Mouse (Mus musculus): ENCODE measurements around the gene Rab11fip4.

Gene Rab11fip4

DNA sequence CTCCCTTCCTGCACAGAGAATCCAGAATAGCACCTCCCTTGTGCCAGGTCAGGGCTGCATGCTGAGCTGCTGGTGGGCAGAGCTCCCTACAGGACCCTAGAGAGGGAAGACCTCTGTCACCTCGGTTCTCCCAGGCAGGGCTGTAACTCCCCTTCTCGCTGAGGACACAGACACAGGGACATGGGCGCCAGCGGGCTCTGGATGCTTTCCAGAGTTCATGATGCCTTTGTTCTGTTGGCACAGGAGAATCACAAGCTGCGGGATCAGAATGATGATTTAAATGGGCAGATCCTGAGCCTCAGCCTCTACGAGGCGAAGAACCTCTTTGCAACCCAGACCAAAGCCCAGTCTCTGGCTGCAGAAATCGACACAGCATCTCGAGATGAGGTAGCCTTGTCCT, 100.5 kb downstream of the Rab11fip4 start:
- in situ Hi-C loops (cut with MboI; ENCODE audit: low pct_unique_long_range_greater_than_20kb in 1 of 2, low sequenced_read_pairs in 2 of 2, unreplicated experiment in 1 of 2), result loop anchor here in 1 of 2 experiments (25.0 kb wide), 1 partner anchor 104 kb away; the partner anchor contains the start of gene Rab11fip4

DNA sequence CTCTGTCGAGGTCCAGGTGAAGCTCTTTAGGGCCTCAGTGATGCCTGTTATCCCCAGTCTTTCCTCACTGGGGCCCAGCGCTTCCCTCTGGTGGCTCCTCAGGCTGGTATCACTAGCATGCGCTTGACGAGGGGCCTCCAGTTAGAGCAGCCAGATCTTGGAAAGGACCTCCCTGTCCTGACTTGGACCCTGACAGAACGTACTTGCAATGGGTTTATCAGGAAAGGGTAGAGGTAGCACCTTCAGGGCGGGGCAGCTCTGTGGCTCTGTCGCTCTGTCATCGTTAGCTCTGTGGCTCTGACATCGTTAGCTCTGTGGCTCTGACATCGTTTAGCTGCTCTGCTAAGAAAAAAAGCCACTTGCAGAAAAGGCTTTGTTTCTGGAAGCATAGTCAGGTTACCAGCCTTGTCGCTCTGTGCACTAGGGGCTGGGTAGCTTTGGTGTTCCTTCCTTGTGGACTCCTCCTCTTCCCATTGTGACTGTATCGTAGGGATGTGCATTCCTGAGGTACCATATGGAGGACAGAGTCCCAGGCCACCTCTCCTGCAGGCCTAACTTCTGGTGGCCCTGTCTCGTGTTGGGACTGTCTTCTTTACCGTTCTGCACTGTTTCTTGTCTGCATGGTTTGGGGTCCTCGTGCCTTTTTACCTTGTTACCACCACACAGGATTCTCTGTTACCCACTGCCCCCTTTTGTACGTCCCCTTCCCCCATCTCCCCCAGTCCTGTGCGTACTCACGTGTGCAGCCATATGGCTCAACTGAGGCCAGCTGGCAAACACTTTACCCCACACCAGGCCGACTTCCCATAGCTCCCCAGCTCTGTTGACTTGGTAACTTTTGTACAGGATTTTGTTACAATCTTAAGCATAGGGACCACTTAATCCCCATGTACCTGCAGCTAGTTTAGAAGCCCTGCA, 105.6 kb downstream of the Rab11fip4 start:
- in situ Hi-C loops (cut with MboI; ENCODE audit: low pct_unique_long_range_greater_than_20kb in 1 of 2, low sequenced_read_pairs in 2 of 2, unreplicated experiment in 1 of 2), result loop anchor here in 1 of 2 experiments (25.0 kb wide), 1 partner anchor 109 kb away; the partner anchor contains the start of gene Rab11fip4

DNA sequence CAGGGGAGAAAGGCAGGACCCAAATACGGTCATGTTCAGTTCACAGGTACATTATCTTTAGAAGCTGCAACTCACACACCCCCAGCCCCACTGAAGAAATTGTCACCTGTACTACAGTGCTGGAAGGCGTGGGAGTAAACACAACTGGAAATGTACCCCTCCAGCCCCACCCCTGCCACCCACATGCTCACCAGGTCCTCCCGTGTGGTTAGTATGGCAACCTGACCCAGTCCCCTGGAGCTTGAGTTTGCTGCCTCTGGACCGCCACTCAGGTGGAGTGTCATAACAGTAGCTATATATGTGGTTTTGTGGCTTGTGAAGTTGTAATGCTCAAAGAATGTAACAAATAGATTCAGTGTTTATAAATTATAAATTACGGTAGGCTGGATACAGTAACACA, 107.1 kb downstream of the Rab11fip4 start:
- in situ Hi-C loops (cut with MboI; ENCODE audit: low pct_unique_long_range_greater_than_20kb in 1 of 2, low sequenced_read_pairs in 2 of 2, unreplicated experiment in 1 of 2), result loop anchor here in 1 of 2 experiments (25.0 kb wide), 1 partner anchor 111 kb away; the partner anchor contains the start of gene Rab11fip4

DNA sequence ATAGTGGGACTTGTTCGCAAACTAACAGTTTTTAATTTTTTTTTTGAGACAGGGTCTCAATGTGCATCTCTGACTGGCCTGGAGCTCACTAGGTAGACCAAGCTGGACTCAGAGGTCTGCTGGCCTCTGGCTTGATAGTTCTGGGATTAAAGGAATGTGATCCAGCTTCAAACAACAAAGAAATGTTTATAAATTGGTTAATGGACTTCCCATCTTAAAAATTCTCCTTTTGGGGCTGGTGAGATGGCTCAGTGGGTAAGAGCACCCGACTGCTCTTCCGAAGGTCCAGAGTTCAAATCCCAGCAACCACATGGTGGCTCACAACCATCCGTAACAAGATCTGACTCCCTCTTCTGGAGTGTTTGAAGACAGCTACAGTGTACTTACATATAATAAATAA, 107.5 kb downstream of the Rab11fip4 start:
- in situ Hi-C loops (cut with MboI; ENCODE audit: low pct_unique_long_range_greater_than_20kb in 1 of 2, low sequenced_read_pairs in 2 of 2, unreplicated experiment in 1 of 2), result loop anchor here in 1 of 2 experiments (25.0 kb wide), 1 partner anchor 111 kb away; the partner anchor contains the start of gene Rab11fip4

DNA sequence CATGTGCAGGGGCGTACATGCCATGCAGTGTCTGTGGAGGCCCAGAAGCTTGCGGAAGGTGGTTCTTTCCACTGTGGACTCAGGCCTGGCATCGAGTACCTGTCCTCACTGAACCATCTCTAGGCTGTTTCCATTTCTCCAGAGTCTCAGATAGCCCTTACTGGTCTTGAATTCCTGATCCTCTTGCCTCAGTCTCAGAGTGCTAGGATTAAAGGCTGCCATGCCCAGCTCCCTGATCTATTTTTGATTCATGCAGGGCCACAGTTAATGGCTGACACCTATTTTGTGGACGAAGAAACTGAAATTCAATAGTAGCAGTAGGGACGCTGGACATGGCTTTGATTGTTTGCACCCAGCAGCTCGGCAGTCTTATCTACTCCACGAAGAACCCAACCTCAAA, 110.5 kb downstream of the Rab11fip4 start:
- in situ Hi-C loops (cut with MboI; ENCODE audit: low pct_unique_long_range_greater_than_20kb in 1 of 2, low sequenced_read_pairs in 2 of 2, unreplicated experiment in 1 of 2), result loop anchor here (5.0 kb wide), 2 partner anchors 79 to 221 kb away; no protein-coding TSS in a partner anchor

DNA sequence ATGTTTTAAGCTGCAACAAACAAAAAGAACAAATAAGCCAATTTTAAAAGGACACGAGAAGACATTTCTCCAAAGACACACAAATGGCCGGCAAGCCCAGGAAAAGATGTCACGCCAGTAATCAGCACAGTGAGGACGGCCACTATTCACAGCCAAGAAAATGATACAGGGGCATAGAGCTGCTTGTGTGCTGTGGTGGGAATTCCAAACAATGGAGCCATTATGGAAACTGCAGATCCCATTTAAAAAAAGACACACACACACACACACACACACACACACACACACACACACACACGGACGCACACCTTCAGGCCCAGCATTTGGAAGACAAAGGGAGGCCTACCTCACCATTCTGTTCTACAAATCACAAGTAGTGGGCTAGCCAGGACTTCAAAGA, 111.1 kb downstream of the Rab11fip4 start:
- in situ Hi-C loops (cut with MboI; ENCODE audit: low pct_unique_long_range_greater_than_20kb in 1 of 2, low sequenced_read_pairs in 2 of 2, unreplicated experiment in 1 of 2), result loop anchor here (5.0 kb wide), 2 partner anchors 80 to 220 kb away; no protein-coding TSS in a partner anchor

DNA sequence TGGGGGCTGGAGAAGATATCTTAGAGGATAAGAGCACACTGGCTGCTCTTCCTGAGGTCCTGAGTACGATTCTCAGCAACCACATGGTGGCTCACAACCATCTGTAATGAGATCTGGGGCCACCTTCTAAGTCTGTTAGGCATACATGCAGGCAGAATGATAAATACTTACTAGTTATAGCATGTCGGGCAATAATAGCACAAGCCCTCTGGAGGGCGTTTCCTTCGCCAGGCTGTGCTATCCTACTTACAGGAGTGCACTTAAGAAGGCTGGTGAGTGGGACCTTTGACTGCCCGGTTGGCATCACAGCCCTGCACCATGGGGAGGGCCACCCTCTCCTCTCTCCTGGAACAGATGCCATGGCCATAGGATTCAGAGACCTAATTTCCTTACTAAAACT, 112.4 kb downstream of the Rab11fip4 start:
- in situ Hi-C loops (cut with MboI; ENCODE audit: low pct_unique_long_range_greater_than_20kb in 1 of 2, low sequenced_read_pairs in 2 of 2, unreplicated experiment in 1 of 2), result loop anchor here (5.0 kb wide), 2 partner anchors 81 to 219 kb away; no protein-coding TSS in a partner anchor

DNA sequence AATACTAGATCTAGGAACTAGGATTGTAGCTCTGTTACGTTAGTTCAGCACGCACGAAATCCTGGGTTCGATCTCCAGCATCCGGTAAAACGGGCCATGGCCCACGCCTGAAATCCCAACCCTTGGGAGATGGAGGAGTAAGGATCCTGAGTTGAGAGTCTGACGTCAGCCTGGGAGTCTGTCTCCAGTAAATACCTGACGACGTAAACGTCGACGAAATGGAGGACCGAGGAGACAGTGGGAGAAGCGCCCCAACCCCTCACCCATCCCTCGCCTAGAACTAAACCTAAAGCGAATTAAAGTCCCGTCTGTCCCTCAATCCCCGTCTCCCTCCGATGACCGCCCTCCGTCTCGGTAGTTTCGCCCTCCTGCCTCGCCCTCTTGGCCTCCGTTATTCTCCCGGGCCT, 112.9 kb downstream of the Rab11fip4 start:
- in situ Hi-C loops (cut with MboI; ENCODE audit: low pct_unique_long_range_greater_than_20kb in 1 of 2, low sequenced_read_pairs in 2 of 2, unreplicated experiment in 1 of 2), result loop anchor here (5.0 kb wide), 2 partner anchors 82 to 218 kb away; no protein-coding TSS in a partner anchor

DNA sequence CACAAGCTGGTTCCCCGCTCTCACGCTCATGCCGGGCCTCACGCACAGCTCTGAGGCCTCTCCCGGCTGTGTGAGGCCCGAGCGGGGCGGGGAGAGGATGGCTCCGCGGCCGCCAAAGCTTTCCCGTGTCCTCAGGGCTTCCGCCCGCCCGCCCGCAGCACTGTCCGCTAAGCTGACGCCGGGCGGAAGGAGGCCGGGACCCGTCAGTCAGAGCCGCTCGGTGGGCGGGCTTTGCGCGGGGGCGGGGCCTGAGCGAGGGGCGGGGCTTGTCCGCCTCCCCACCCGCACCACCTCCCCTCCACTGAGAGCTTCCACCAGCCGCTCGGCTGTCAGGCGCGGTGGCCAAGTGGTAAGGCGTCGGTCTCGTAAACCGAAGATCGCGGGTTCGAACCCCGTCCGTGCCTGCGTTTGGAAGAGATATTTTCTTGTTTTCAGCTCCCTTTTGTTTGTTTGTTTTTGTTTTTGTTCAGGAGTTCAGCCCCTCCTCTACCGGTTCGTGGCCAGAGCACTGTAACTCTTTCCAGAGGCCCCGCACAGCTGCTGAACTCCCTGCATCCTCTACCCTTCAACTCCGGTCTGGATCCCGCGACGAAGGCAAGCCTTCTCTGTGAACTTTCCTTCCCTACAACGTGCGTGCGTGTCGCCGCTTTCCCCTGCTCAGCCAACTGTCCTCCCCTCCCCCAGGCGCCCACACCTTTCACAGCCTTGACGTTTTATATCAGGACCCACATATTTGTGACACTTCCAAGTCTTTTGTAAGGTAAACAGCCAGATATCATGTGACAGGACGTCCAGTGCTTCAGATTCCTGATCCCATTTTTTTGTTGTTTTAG, 113.5 kb downstream of the Rab11fip4 start:
- in situ Hi-C loops (cut with MboI; ENCODE audit: low pct_unique_long_range_greater_than_20kb in 1 of 2, low sequenced_read_pairs in 2 of 2, unreplicated experiment in 1 of 2), result loop anchor here (5.0 kb wide), 3 partner anchors 73 to 218 kb away; no protein-coding TSS in a partner anchor

DNA sequence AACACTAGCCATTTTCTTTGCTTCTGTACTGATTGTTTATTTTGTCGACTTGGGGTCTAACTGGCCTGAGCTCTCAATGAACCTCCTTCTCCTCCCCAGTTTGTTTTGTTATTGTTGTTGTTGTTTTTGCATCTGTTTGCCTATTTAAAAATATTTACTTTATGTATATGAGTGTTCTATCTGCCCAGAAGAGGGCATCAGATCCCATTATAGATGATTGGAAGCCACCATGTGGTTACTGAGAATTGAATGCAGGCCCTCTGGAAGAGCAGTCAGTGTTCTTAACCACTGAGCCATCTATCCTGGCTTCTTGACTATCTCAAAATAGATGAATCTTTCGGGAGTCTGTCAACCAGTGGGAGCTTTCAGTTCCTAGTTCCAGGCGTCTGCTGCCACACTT, 116.1 kb downstream of the Rab11fip4 start:
- in situ Hi-C loops (cut with MboI; ENCODE audit: low pct_unique_long_range_greater_than_20kb in 1 of 2, low sequenced_read_pairs in 2 of 2, unreplicated experiment in 1 of 2), result loop anchor here in 1 of 2 experiments (5.0 kb wide), 1 partner anchor 70 kb away; no protein-coding TSS in a partner anchor

DNA sequence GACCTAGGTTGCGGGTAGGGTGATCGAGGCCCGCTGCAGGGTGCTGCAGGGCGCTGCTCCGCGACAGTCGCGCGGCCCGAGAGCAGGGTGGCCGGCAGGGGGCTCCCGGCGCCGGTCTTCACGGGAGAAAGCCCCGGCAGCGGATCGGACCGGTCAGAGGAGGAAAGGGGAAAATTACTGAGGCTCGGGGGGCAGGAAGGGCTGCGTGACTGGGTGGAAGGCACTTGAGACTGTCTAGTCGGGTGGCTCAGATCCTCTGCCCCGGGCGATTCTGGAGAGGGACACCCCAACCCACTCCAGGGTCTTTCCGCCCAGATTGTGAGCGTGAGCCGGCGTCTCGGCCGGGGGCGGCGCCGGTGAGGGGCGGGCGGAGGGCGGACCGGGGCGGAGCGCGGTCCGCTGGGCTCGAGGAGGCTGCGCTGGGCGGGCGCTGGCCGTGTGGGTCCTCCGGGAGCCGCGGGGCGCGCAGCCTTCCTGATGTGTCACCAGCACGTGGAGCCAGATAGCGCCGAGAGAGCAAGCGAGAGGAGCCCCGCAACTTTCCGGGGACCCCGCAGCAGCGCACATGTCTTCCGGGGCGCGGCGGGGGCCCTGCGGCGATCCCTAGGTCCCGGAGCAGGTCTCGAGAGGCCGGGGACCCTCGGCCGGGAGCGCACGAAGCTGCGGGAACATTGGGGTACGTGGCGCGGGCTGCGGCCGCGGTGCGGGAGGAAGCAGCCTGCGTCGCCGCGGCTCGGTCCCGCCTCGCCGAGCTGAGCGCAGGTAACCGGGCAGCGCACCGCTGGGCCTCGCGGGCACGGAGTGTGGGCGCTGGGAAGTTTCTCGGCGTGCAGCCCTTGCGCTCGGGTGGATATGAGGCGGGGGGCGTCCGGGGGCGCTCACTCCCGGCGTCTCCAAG, 120.1 kb downstream of the Rab11fip4 start:
- in situ Hi-C loops (cut with MboI; ENCODE audit: low pct_unique_long_range_greater_than_20kb in 1 of 2, low sequenced_read_pairs in 2 of 2, unreplicated experiment in 1 of 2), result loop anchor here in 1 of 2 experiments (10.0 kb wide), 1 partner anchor 84 kb away; no protein-coding TSS in a partner anchor

DNA sequence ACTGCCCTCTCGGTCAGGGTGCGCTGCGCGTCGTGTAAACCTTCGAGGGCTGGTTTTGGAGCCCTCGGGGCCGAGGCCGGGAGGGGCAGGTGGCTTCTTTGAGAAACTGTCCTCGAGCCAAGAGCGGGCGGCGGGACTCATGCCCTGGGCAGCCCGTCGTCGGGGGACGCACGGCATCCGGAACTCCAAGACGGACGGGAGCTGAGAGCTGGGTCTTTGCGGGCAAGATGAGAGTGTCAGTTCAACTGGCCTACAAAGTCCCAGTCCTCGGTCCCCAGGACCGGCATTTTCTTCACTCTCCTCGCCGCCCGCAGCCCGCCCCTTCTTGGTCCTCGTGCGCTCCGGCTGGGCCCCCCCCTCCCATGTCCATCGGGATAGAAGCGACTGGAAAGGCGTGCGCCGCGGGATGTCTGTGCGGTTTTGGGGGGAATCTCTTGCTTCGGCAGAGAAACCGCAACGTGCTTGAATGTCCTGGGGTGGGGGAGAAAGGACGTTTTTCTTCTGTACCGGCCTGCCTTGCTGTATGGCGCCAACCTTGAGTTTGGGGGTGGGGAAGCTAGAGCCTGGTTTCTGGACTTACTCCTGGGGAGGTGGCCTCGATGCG, 120.9 kb downstream of the Rab11fip4 start:
- in situ Hi-C loops (cut with MboI; ENCODE audit: low pct_unique_long_range_greater_than_20kb in 1 of 2, low sequenced_read_pairs in 2 of 2, unreplicated experiment in 1 of 2), result loop anchor here in 1 of 2 experiments (10.0 kb wide), 1 partner anchor 83 kb away; no protein-coding TSS in a partner anchor

DNA sequence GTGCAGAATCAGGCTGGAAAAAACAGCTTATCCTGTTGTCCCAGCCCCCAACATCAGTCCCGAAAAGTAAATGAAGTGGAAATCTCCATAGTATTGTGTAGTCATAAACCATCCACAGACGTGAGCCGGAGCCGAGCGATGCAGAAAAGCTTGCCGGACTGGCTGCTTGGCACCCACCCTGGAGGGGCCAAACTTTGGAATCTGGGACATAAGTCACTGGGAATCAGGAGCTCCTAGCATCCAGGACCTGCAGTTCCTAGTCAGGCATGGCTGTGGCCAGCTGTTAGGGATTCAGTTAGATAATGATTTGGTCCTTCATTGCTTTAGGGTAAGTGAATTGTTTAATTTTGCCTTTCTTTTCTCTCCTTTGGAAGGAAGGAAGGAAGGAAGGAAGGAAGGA, 122.2 kb downstream of the Rab11fip4 start:
- in situ Hi-C loops (cut with MboI; ENCODE audit: low pct_unique_long_range_greater_than_20kb in 1 of 2, low sequenced_read_pairs in 2 of 2, unreplicated experiment in 1 of 2), result loop anchor here in 1 of 2 experiments (10.0 kb wide), 1 partner anchor 82 kb away; no protein-coding TSS in a partner anchor

DNA sequence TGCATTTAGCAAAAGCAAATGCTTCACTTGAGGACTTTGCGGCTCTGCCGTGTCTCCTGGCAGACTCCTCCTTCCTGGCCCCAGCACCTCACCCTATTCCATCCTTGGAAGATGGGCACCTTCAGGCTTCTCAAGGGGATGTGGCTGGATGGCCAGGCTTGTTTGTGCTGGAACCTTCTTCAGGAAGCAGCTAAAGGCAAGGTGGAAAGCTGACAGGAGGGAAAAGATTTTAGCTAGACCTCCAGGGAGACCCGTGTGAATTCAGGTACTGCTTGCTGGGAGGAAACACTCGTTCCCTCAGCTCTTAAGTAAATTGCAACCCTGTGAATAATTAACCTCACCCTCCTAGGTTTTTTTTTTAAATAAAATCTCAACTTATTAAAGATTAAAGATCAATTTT, 122.7 kb downstream of the Rab11fip4 start:
- in situ Hi-C loops (cut with MboI; ENCODE audit: low pct_unique_long_range_greater_than_20kb in 1 of 2, low sequenced_read_pairs in 2 of 2, unreplicated experiment in 1 of 2), result loop anchor here in 1 of 2 experiments (10.0 kb wide), 1 partner anchor 81 kb away; no protein-coding TSS in a partner anchor

DNA sequence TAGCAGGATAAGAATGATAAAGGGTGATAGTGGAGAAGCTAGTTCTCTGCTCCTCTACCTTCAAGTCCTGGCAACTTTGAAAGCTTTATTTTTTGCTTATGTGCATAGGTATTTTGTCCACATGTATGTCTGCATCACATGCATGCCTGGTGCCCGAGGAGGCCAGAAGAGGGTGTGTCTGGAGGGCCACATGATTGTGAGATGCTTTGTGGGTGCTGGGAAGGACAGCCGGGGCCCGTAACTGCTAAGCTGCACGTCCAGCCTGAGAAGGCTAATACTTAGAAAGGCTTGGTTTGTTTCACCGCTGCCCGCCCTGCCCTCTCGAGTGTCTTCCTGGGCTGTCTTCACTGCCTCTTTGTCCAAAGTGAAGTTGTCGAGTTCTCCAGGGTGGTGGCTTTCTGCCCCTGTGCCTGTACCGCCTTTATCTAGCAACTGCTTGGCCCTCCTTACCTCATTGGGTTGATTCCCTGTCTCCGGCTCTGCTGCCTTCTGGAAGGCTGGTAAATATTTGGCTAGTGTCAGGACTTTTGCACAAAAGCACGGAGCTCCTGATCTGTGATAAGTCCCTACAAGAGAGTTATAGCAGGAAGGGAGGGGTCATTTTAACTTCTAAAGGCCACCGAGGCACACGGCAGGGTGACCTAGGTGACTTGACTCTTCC, 123.2 kb downstream of the Rab11fip4 start:
- in situ Hi-C loops (cut with MboI; ENCODE audit: low pct_unique_long_range_greater_than_20kb in 1 of 2, low sequenced_read_pairs in 2 of 2, unreplicated experiment in 1 of 2), result loop anchor here in 1 of 2 experiments (10.0 kb wide), 1 partner anchor 81 kb away; no protein-coding TSS in a partner anchor

DNA sequence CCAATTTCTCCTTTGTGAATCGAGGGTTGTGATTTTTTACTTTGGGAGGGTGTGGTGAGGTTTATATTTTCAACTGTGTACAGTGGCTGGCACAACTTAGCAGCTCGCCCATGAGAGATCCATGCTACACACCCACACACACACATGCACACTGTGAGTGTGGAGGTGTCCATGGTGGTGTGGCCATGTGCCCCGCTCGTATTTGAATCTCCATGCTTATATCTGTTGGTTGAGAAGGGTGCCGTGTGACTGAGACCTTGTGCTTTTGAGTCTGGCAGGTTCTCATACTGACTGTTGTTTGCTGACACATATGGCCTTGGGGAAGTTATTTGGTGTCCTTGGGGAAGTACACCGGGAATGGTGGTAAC, 123.7 kb downstream of the Rab11fip4 start:
- in situ Hi-C loops (cut with MboI; ENCODE audit: low pct_unique_long_range_greater_than_20kb in 1 of 2, low sequenced_read_pairs in 2 of 2, unreplicated experiment in 1 of 2), result loop anchor here in 1 of 2 experiments (5.0 to 10.0 kb wide), 2 partner anchors 80 to 208 kb away; no protein-coding TSS in a partner anchor
